Mouse (Mus musculus) retina, postnatal 1 day (tissue): Measurements from ENCODE around the gene Rem1.
"Not testable (repeated sequence)": the region's sequence is repeated elsewhere in the genome, so short reads cannot be mapped to it uniquely, and the experiment has no call there.

ENCODE experiments used
- DNase-seq: peaks from one replicate; pipeline ENCODE4 v3.0.0-alpha.2; 2012

The Rem1 gene

GRCm38 (mm10) chr2:152629904-152630303 is 3.2 kb downstream of the Rem1 start:
- DNase-seq, result no peak

DNA sequence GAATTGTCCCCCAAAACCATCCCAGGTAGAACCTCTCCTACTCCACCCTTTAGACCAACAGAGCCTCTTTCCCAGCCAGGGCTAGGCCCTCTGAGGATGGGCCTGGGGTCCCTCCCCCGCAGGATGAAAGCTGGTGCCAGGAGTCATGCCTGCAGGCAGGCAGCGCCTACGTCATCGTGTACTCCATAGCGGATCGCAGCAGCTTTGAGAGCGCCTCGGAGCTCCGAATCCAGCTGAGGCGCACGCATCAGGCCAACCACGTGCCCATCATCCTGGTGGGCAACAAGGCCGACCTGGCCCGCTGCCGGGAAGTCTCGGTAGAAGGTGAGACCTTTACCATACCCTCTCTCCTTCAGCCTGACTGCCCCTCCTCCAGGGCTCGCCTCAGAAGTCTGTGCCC is 6.6 kb downstream of the Rem1 start:
- DNase-seq, result peak; percentile 34

DNA sequence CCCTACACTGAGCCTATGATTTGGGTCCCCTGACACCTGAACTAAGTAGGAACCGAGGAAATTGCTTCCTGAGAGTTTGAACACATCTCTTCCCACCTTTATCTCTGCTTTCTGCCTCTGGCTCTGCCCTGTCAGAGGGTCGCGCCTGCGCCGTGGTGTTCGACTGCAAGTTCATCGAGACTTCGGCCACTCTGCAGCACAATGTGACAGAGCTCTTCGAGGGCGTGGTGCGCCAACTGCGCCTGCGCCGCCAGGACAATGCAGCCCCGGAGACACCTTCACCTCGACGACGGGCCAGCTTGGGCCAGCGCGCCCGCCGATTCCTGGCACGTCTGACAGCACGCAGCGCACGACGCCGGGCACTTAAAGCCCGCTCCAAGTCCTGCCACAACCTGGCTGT is 7.6 kb downstream of the Rem1 start:
- DNase-seq, result no peak

DNA sequence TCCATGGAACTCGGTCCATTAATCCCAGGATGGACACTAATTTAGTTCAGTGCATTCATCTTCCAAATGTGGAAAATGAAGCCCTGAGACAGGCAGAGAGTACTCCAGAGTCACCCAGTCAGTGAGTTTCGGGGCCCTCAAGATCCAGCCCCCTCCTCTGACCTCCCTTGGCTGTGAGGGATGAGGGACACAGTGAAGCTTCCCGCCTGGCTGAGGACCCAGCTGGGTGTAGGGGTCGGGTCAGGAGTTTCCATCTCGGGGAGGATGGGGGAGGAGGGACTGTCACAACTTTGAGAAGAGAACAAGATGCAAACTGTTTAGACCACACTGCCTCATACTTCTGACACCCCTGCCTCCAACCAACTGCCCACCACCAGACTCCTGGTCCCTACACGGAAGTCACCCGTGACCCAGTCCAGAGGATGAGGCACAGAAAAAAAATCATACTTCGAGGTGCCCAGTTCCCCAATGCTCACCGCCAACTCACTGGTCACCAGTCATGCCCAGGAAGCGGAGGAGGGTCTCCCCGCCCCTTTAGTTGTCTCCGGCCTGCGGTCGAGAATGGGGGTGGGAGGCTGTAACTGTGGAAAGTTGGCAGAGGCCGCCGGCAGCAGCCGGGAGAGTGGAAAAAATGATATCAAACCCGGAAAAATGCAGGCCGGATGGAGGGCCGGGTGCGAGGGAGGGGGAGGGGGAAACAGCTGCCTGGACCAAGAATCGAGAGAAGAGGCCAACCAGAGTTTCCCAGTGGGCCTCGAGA is 9.7 kb downstream of the Rem1 start:
- DNase-seq, result no peak

GRCm38 (mm10) chr2:152637006-152637322 is 10.2 kb downstream of the Rem1 start:
- DNase-seq, result no peak

DNA sequence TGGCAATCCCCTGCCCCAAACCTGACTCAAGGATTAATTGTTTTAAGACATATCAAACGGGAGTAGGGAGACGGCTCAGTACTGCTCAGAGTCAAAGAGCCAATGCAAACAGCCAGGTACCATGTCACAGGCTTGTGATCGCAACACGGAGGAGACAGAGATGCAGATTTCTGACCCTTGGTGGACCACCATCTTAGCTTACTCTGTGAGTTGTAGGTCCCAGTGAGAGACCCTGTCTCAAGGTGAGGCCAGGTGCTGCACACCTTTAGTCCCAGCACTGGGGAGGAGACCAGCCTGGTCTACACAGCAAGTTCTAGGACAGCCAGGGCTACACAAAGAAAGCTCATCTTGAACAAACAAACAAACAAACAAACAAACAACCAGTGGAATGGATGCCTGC is 10.6 kb downstream of the Rem1 start:
- DNase-seq, result no peak

DNA sequence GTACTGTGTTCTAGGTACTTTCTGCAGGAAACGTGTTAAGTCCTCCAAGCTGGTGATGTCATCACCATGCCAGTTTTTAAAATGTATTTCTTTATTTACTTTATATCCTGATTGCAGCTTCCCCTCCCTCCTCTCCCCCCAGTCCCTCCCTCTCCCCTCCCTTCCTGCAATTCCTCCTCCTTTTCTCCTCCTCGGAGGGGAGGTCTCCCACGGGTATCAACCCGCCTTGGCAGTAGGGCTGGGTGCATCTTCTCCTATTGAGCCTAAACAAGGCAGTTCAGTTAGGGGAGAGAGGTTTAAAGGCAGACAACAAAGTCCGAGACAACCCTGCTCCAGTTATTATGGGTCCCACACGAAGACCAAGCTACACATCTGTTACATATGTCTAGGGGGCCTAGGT is 12.1 kb downstream of the Rem1 start:
- no peak for DNase-seq

DNA sequence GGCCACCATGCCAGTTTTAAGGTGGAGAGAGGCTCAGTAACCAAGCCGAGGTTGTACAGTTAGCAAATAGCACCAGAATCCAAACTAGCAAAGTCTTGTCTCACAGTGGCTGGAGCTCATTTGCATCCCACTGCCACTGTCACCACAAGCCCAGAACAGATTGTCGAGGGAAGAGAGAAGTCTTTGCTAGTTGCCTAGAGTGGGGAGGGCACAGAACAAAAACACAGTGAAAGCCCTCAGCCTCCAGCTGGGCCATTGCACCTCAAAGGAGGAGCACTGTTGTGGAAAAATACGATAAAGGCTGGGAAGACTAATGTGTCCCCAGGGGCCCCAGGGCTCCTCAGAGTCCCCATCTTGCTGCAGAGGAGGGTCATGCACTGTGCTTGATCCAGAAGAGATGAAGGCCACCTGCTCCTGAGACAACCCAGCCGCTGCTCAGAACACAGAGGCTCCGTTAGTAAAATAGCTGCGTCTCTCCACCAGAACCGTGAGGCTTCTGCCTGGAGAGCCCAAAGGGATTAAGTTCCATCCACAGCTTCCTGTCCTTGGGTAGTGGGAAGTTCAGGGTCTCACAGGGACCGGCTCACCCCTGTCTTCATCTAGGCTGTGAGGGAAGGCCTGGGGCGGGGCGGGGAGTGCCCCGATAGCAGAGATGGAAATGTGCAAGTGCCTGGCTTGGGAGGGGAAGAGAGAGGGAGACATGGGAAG is 12.8 kb downstream of the Rem1 start:
- no peak for DNase-seq

- DNase-seq, result no peak
These were observed 26.3 kb downstream of the Rem1 start for GRCm38 (mm10) chr2:152652901-152653620.

- DNase-seq, result peak; percentile 70
These were observed 27.3 kb downstream of the Rem1 start for GRCm38 (mm10) chr2:152653874-152654715.

DNA sequence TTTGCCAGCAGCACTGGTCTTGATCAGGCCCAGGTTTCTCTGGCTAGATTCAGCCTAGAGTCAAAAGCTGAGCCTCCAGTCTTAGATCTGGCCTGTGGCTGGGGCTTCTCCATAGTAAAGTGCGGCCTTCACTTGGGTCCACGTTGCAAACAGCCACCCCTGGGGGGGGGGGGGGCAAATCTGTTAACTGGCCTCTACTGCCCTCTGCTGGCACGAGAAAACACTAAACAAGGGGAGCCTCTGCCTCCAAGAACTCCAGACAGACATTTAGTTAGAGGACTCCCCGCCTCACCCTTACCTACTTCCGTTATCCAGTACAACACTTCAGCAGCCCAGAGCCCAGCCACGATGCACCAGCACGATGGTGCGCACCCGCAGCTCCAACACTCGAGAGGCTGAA is 30.6 kb downstream of the Rem1 start:
- DNase-seq, result peak; percentile 31

- no peak for DNase-seq
These were observed 34.4 kb downstream of the Rem1 start for GRCm38 (mm10) chr2:152661163-152661562.

- DNase-seq, result not testable (repeated sequence)
These were observed 39.4 kb downstream of the Rem1 start for GRCm38 (mm10) chr2:152666191-152666590.

GRCm38 (mm10) chr2:152669256-152669638 is 42.5 kb downstream of the Rem1 start, which contains the start of gene H13:
Gene H13 (plus strand): TSS chr2:152669461.
- peak; percentile 96 for DNase-seq

- peak; percentile 66 for DNase-seq
These were observed 43.1 kb downstream of the Rem1 start for GRCm38 (mm10) chr2:152669639-152670484.

GRCm38 (mm10) chr2:152670983-152671641 is 44.4 kb downstream of the Rem1 start:
- DNase-seq, result no peak

DNA sequence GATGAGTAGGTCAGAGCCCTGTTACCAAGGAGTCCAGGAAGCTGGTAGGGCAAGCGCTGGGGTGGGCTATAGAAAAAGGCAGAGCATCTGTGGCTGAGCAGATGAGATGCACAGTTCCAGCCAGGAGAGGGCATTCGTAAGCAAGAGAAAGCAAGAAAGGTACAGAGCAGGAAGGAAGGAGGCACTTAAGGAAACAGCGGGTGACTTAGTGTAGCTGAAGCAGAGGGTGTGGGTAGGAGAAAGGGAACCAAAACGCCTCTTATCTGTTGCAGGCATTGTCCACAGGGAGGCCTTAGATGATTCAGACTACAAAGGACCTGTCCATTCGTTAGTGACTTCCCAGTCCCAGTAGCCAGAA is 44.9 kb downstream of the Rem1 start:
- peak; percentile 54 for DNase-seq

DNA sequence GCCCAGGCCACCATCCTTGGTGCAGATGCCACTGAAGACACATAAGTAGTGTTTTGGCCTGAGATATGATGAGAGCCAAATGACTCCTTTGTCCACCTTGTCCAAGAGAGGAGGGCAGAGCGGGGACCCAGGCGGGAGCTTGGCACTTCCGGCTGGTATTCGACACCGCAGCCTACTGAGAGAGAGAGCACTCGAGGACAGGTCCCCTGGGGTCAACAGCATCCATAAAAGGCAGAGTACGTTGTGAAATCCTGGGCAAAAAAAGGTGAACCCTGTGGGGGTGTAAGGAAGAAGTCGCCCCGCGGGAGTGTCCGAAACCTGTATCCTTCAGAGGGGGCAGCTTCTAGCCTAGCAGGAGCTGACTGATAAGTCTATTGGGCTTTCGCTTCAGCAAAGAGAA is 45.4 kb downstream of the Rem1 start:
- DNase-seq, result no peak

- DNase-seq, result no peak
These were observed 47.4 kb downstream of the Rem1 start for GRCm38 (mm10) chr2:152674148-152674547.

- no peak for DNase-seq
These were observed 48.6 kb downstream of the Rem1 start for GRCm38 (mm10) chr2:152675252-152675791.

DNA sequence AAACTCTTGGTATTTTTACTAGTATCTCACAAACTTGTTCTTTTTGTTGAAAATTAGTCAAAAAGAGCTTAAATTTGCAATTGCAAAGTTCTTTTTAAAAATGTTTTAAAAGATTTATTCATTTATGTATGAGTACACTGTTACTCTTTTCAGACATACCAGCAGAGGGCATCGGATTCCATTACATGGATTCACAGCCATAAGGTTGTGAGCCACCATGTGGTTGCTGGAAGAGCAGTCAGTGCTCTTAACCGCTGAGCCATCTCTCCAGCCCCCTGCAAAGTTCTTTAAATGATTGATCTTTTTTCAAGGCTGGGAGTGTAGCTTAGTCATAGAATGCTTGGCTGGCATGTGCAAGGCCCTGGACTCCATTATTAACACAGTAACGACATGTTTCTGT is 51.6 kb downstream of the Rem1 start:
- peak; percentile 56 for DNase-seq
